In genomic region chr13:60255162-60255561, GRCm38 (mm10) we compare ENCODE assay signal across 20 mouse cellular contexts.
A peak's percentile ranks its signal among the peaks of the same experiment; 100 is the strongest.
DNase-seq lines count a peak whose midpoint lies in the region; ATAC-seq and TF ChIP-seq lines count a peak whose summit lies in the region.
"Had no signal": no experiment of that assay in that cellular context is flagged by ENCODE, and none has a peak within 500 bp of the region (broad histone marks: within the 10 kb centered on the region; RNA-seq: fewer than 3 reads in every experiment).

No protein-coding gene starts in this region.

- no peak for TF ChIP-seq POLR2A in lung, adult 2 months (IDR thresholded peaks at IDR 0.05; ENCODE audit: borderline replicate concordance, extremely low read depth, low read depth, low read length)

- no peak for ATAC-seq in lung, embryonic 14.5 days (ENCODE audit: insufficient read depth)
- ATAC-seq in limb, embryonic 11.5 days (ENCODE audit: insufficient number of reproducible peaks, low FRiP score, low TSS enrichment, low read depth): no peak
- ATAC-seq in stomach, postnatal 0 days (ENCODE audit: low FRiP score, low TSS enrichment): no peak
- ATAC-seq: inflammation-experienced regulatory T-cells, adult 6 months had no signal

- H3K36me3 ChIP-seq in lung, embryonic 14.5 days (ENCODE audit: insufficient read depth): no peaks in the 10 kb centered on the region
- no peaks in the 10 kb centered on the region for H3K36me3 ChIP-seq in limb, embryonic 11.5 days (ENCODE audit: control insufficient read depth, insufficient read depth, low read length)
- H3K36me3 ChIP-seq in stomach, postnatal 0 days (ENCODE audit: control insufficient read depth, insufficient read depth, low read length): no peaks in the 10 kb centered on the region
- H3K36me3 ChIP-seq: heart, embryonic 15.5 days; midbrain, embryonic 10.5 days; neural tube, embryonic 12.5 days had no signal

- no peaks in the 10 kb centered on the region for H3K27me3 ChIP-seq in lung, embryonic 14.5 days (ENCODE audit: insufficient read depth, low read length)
- H3K27me3 ChIP-seq in limb, embryonic 11.5 days (ENCODE audit: control insufficient read depth, insufficient read depth, low read length): no peaks in the 10 kb centered on the region
- H3K27me3 ChIP-seq in stomach, postnatal 0 days (ENCODE audit: control insufficient read depth, insufficient read depth, low read length): no peaks in the 10 kb centered on the region
- H3K27me3 ChIP-seq: heart, embryonic 15.5 days; neural tube, embryonic 12.5 days had no signal

- no peak for TF ChIP-seq EP300 in stomach, postnatal 0 days (optimal IDR thresholded peaks at IDR 0.05)

- H3K4me1 ChIP-seq in lung, embryonic 14.5 days (ENCODE audit: insufficient read depth): no peaks in the 10 kb centered on the region
- H3K4me1 ChIP-seq in lung, adult 2 months (ENCODE audit: control insufficient read depth, insufficient read depth, low read length): no peaks in the 10 kb centered on the region
- H3K4me1 ChIP-seq in limb, embryonic 11.5 days (ENCODE audit: control insufficient read depth, insufficient read depth, low read length): peaks cover 21% of the 10 kb centered on the region
- no peaks in the 10 kb centered on the region for H3K4me1 ChIP-seq in stomach, postnatal 0 days (replicated peaks; ENCODE audit: control insufficient read depth, insufficient read depth)
- H3K4me1 ChIP-seq: neural tube, embryonic 12.5 days had no signal

- no peak overlapping the region for H3K9ac ChIP-seq in lung, embryonic 14.5 days
- peak overlapping the region; percentile 22; the same call in 1 of the 2 replicates for H3K9ac ChIP-seq in limb, embryonic 11.5 days (ENCODE audit: low read length)
- H3K9ac ChIP-seq in stomach, postnatal 0 days (ENCODE audit: low read length): no peak overlapping the region
- H3K9ac ChIP-seq: heart, embryonic 15.5 days; neural tube, embryonic 12.5 days had no signal

- no peak for TF ChIP-seq CTCF in lung, embryonic 14.5 days (IDR thresholded peaks at IDR 0.05; ENCODE audit: low read depth)
- no peak for TF ChIP-seq CTCF in lung, adult 2 months (IDR thresholded peaks at IDR 0.05; ENCODE audit: insufficient read depth, low read length)
- no peak for TF ChIP-seq CTCF in stomach, postnatal 0 days (IDR thresholded peaks at IDR 0.05; ENCODE audit: low read depth)

- WGBS in lung, embryonic 14.5 days: 44% methylated on average over 7 of the region's 7 CpGs
- WGBS in lung, adult 2 months: 53% methylated on average over 7 of the region's 7 CpGs
- 10% methylated on average over 7 of the region's 7 CpGs for WGBS in limb, embryonic 11.5 days
- 33% methylated on average over 7 of the region's 7 CpGs for WGBS in stomach, postnatal 0 days

- H3K27ac ChIP-seq in lung, embryonic 14.5 days (ENCODE audit: low read depth): no peak overlapping the region
- H3K27ac ChIP-seq in limb, embryonic 11.5 days (replicated peaks; ENCODE audit: low read depth, low read length): peak overlapping the region; percentile 38; the same call in 1 of the 2 replicates
- peak overlapping the region; percentile 53; the same call in 1 of the 2 replicates for H3K27ac ChIP-seq in stomach, postnatal 0 days (replicated peaks)
- H3K27ac ChIP-seq: heart, embryonic 15.5 days; midbrain, embryonic 10.5 days; neural tube, embryonic 12.5 days had no signal

- H3K9me3 ChIP-seq in lung, embryonic 14.5 days (ENCODE audit: low read depth, low read length): no peaks in the 10 kb centered on the region
- no peaks in the 10 kb centered on the region for H3K9me3 ChIP-seq in limb, embryonic 11.5 days (ENCODE audit: control insufficient read depth, low read length)
- H3K9me3 ChIP-seq in stomach, postnatal 0 days (ENCODE audit: control insufficient read depth, low read length): no peaks in the 10 kb centered on the region
- H3K9me3 ChIP-seq: heart, embryonic 15.5 days; midbrain, embryonic 10.5 days; neural tube, embryonic 12.5 days had no signal

- DNase-seq in heart, adult 11 months: peak; percentile 80
- no peak for DNase-seq in heart, adult 9 months (ENCODE audit: low spot score in 2 of 2)
- peak; percentile 18 for DNase-seq in lung, embryonic 14.5 days
- no peak for DNase-seq in lung, adult 2 months
- DNase-seq in limb, embryonic 11.5 days (ENCODE audit: low spot score): no peak
- DNase-seq in stomach, postnatal 0 days (ENCODE audit: low spot score): no peak
- no peak for DNase-seq in right cerebral cortex, postnatal 36 days (ENCODE audit: low spot score in 2 of 2)
- no peak for DNase-seq in spleen, postnatal 14 days (ENCODE audit: low spot score in 2 of 2)
- DNase-seq: adrenal gland, adult 8-10 months; cerebellum, adult 18-20 months; cerebellum, postnatal 36 days; left cerebral cortex, postnatal 4 days; lung, adult 18-20 months; lung, postnatal 4 days; right cerebral cortex, postnatal 14 days; thymus, adult 18-20 months had no signal

- no peak overlapping the region for H3K4me2 ChIP-seq in lung, embryonic 14.5 days
- H3K4me2 ChIP-seq in limb, embryonic 11.5 days (ENCODE audit: low read depth, severe bottlenecking): 0 out of 2 replicates have a peak overlapping the region, but pooled peaks have one; percentile 8
- no peak overlapping the region for H3K4me2 ChIP-seq in stomach, postnatal 0 days (replicated peaks; ENCODE audit: low read depth)
- H3K4me2 ChIP-seq: heart, embryonic 15.5 days; neural tube, embryonic 12.5 days had no signal

- no peak overlapping the region for H3K4me3 ChIP-seq in lung, embryonic 14.5 days (ENCODE audit: low read depth, low read length)
- H3K4me3 ChIP-seq in lung, adult 2 months (replicated peaks; ENCODE audit: extremely low read depth, low read depth, low read length): no peak overlapping the region
- no peak overlapping the region for H3K4me3 ChIP-seq in limb, embryonic 11.5 days (ENCODE audit: low read depth, low read length)
- no peak overlapping the region for H3K4me3 ChIP-seq in stomach, postnatal 0 days (ENCODE audit: low read depth, low read length)
- H3K4me3 ChIP-seq: heart, embryonic 15.5 days; midbrain, embryonic 10.5 days; neural tube, embryonic 12.5 days had no signal

Comparison
In these comparisons a context has a peak if more than half of its experiments do, and no peak if none do; other contexts are left out.
1. DNase-seq: peak in heart, adult 11 months (single experiment) and lung, embryonic 14.5 days (single experiment); none in heart, adult 9 months (0 of 2), lung, adult 2 months (single experiment), limb, embryonic 11.5 days (single experiment), stomach, postnatal 0 days (single experiment), right cerebral cortex, postnatal 36 days (0 of 2) and spleen, postnatal 14 days (0 of 2).